Mouse (Mus musculus): ENCODE measurements around the gene Abcg8. TPM values are rescaled to one million over a fixed set of nuclear protein-coding genes. Genes with fewer than 3 reads are reported as not detected.
A peak's percentile ranks its signal among the peaks of the same experiment; 100 is the strongest.

Abcg8 gene
- polyA plus RNA-seq, 1 experiment from 2014 or later = 0.08 TPM

DNA sequence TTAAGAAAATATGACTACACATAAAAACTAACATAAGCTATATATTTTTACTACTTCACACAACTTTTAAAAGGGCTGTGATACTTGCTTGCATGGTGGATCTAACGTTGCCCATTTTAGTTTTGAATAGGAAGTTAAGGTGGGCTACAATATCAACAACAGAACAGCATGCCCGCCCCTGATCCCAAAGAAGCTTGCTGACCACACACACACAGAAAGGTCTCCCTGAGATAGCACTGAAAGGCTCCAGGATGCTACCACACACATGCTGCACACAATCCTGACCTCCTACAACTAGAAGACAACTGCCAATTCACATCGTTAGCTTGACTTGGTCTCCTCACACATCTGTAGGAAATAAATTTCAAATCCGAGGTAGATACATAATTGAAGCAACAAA, 68.2 kb downstream of the Abcg8 start:
- Histone ChIP-seq H3K9ac (replicated peaks) (no peak overlapping the region), H3K27me3 (replicated peaks) (no peaks in the 10 kb centered on the region), H3K27ac (replicated peaks) (no peak overlapping the region), H3K4me1 (peaks cover 16% of the 10 kb centered on the region), H3K4me2 (no peak overlapping the region), H3K9me3 (replicated peaks) (no peaks in the 10 kb centered on the region), H3K4me3 (replicated peaks) (no peak overlapping the region), H3K36me3 (no peaks in the 10 kb centered on the region)
- 82% methylated on average over 4 of the region's 4 CpGs for WGBS
- no peak for ATAC-seq (ENCODE audit: low FRiP score)

DNA sequence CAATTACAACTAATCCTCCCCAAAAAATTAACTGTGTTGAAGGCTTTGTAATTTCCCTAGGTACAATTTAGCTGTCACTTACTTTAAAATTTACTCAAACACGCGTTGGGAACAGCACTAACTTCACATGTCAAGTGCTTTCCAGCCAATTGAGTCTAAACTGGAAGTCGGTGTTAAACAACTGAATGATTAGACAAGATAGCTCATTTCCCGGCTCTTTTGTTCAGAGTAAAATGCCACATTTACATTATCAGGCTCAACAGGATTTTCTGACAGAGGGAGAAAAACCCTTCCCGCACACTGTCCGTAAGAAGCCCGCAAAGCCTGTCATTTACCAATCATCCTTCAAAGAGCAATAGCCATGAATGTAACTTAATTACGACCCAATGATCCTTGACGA, 68.9 kb downstream of the Abcg8 start:
- no peak overlapping the region for H3K4me2 ChIP-seq
- peaks cover 22% of the 10 kb centered on the region for H3K4me1 ChIP-seq
- H3K9me3 ChIP-seq (replicated peaks) = no peaks in the 10 kb centered on the region
- no peak overlapping the region for H3K27ac ChIP-seq (replicated peaks)
- H3K9ac ChIP-seq (replicated peaks) = no peak overlapping the region
- H3K4me3 ChIP-seq (replicated peaks) = no peak overlapping the region
- H3K27me3 ChIP-seq (replicated peaks) = no peaks in the 10 kb centered on the region
- WGBS = 34% methylated on average over 9 of the region's 9 CpGs
- no peaks in the 10 kb centered on the region for H3K36me3 ChIP-seq
- no peak for ATAC-seq (ENCODE audit: low FRiP score)

DNA sequence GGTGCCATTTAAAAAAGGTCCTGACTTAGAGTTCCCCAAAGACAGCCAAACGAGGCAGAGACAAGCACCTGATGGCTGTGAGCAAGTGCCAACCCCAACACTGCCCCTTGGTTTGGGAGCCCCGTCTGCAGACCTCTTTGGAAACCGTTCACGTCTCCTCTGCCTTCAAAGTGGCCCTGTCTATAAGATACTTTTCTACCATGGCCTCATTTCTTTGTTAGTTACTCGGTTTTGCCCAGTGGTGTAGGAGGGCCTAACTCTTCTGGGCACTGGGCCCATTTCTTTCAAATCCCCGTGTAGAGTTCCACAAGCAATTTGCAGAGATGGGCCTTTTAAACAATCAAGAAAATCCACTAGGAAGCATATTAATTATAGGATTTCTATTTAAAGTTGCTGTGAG, 71.1 kb downstream of the Abcg8 start:
- H3K27ac ChIP-seq (replicated peaks) = 0 out of 2 replicates have a peak overlapping the region, but pooled peaks have one; percentile 45
- H3K9me3 ChIP-seq (replicated peaks) = no peaks in the 10 kb centered on the region
- no peak overlapping the region for H3K4me2 ChIP-seq
- peaks cover 33% of the 10 kb centered on the region for H3K4me1 ChIP-seq
- peak; percentile 16; the same call in 1 of the 2 replicates for ATAC-seq (ENCODE audit: low FRiP score)
- 59% methylated on average over 6 of the region's 6 CpGs for WGBS
- H3K4me3 ChIP-seq (replicated peaks) = no peak overlapping the region
- H3K9ac ChIP-seq (replicated peaks) = no peak overlapping the region
- H3K27me3 ChIP-seq (replicated peaks) = no peaks in the 10 kb centered on the region
- peaks cover 5% of the 10 kb centered on the region; the same call in 1 of the 2 replicates for H3K36me3 ChIP-seq

- Histone ChIP-seq H3K27ac (replicated peaks) (peak overlapping the region; percentile 30), H3K9ac (replicated peaks) (no peak overlapping the region), H3K27me3 (replicated peaks) (no peaks in the 10 kb centered on the region), H3K9me3 (replicated peaks) (no peaks in the 10 kb centered on the region), H3K4me2 (no peak overlapping the region), H3K4me1 (peaks cover 33% of the 10 kb centered on the region), H3K4me3 (replicated peaks) (no peak overlapping the region), H3K36me3 (peaks cover 9% of the 10 kb centered on the region; the same call in 1 of the 2 replicates)
- ATAC-seq (ENCODE audit: low FRiP score) = no peak
- WGBS = 76% methylated on average over 9 of the region's 9 CpGs
Measured at GRCm38 (mm10) chr17:84748152-84748682, 72.1 kb downstream of the Abcg8 start.

DNA sequence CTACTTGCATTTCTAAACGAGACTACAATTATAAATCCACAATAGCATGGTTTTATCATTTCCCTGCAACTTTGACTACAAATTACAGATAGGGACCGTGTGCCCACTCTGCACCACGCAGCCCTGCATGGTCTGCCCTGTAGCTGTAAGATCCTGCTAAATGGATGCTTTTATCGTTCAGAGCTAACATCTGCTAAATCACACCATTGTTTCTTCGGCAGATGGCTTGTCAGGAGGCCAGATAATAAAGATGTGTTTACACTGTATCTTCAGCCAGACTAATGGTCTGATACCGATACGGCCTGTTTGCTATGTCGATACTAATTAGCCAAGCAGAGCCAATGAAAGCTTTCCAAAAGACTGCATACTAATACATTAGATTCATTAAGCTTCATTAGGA, 73.2 kb downstream of the Abcg8 start:
- H3K9ac ChIP-seq (replicated peaks) = no peak overlapping the region
- peaks cover 33% of the 10 kb centered on the region for H3K4me1 ChIP-seq
- H3K9me3 ChIP-seq (replicated peaks) = no peaks in the 10 kb centered on the region
- H3K36me3 ChIP-seq = peaks cover 10% of the 10 kb centered on the region; the same call in 1 of the 2 replicates
- no peaks in the 10 kb centered on the region for H3K27me3 ChIP-seq (replicated peaks)
- no peak overlapping the region for H3K4me3 ChIP-seq (replicated peaks)
- peak; percentile 69; the same call in 1 of the 2 replicates for ATAC-seq (ENCODE audit: low FRiP score)
- H3K27ac ChIP-seq (replicated peaks) = peak overlapping the region; percentile 30
- no peak overlapping the region for H3K4me2 ChIP-seq
- 25% methylated on average over 8 of the region's 8 CpGs for WGBS

Other genes starting within 250 kb of the Abcg8 start
- 5.2 and 7.0 TPM in 2 replicates for gene Thada, start 210.1 kb upstream of the Abcg8 start, polyA plus RNA-seq (2015; fragmentation: Nextera tagmentation; extraction: Ambion mirVana)
- gene Plekhh2, start 164.4 kb upstream of the Abcg8 start, polyA plus RNA-seq (2015; fragmentation: Nextera tagmentation; extraction: Ambion mirVana) = 1.7 and 2.3 TPM in 2 replicates
- gene Dync2li1, start 49.8 kb upstream of the Abcg8 start, polyA plus RNA-seq (2015; fragmentation: Nextera tagmentation; extraction: Ambion mirVana) = 30.2 and 33.1 TPM in 2 replicates
- gene Abcg5, start 6.7 kb downstream of the Abcg8 start, polyA plus RNA-seq (2015; fragmentation: Nextera tagmentation; extraction: Ambion mirVana) = 0.93 and 0.95 TPM in 2 replicates
- 46.5 and 47.2 TPM in 2 replicates for gene Lrpprc, start 114.5 kb downstream of the Abcg8 start, polyA plus RNA-seq (2015; fragmentation: Nextera tagmentation; extraction: Ambion mirVana)